In genomic region chr8:120178124-120178514, GRCm38 (mm10) we compare ENCODE assay signal across 10 mouse cellular contexts. TPM values are rescaled to one million over a fixed set of nuclear protein-coding genes. Genes with fewer than 3 reads are reported as not detected.
DNase-seq lines count a peak whose midpoint lies in the region; ATAC-seq and TF ChIP-seq lines count a peak whose summit lies in the region.
"Had no signal": no experiment of that assay in that cellular context is flagged by ENCODE, and none has a peak within 500 bp of the region (broad histone marks: within the 10 kb centered on the region; RNA-seq: fewer than 3 reads in every experiment).

No protein-coding gene starts in this region.

- H3K4me1 ChIP-seq in CH12.LX (ENCODE audit: control insufficient read depth in 1 of 2, insufficient read depth in 2 of 2), result peaks cover 12 to 48% of the 10 kb centered on the region in 2 experiments
- peaks cover 28% of the 10 kb centered on the region for H3K4me1 ChIP-seq in hindbrain, embryonic 11.5 days (replicated peaks; ENCODE audit: control insufficient read depth, insufficient read depth, low read length)
- H3K4me1 ChIP-seq in midbrain, embryonic 13.5 days (replicated peaks), result peaks cover 46% of the 10 kb centered on the region

- in situ Hi-C loops in CH12.LX (cut with MboI; ENCODE audit: low pct_ligation_motif_present, low pct_unique_long_range_greater_than_20kb, low sequenced_read_pairs), result no loop called here

- no peaks in the 10 kb centered on the region for H3K79me2 ChIP-seq in CH12.LX (replicated peaks; ENCODE audit: control insufficient read depth, extremely low read depth, insufficient read depth, poor library complexity, severe bottlenecking)

- H3K9ac ChIP-seq in CH12.LX (ENCODE audit: insufficient read depth, low read depth), result no peak overlapping the region
- no peak overlapping the region for H3K9ac ChIP-seq in hindbrain, embryonic 11.5 days (ENCODE audit: low read depth, low read length)
- peak overlapping the region; percentile 58 for H3K9ac ChIP-seq in midbrain, embryonic 13.5 days (replicated peaks)
- H3K9ac ChIP-seq: liver, embryonic 15.5 days had no signal

- dilution Hi-C loops in CH12.LX (cut with MboI; ENCODE audit: extremely low pct_ligation_motif_present, extremely low pct_unique_long_range_greater_than_20kb, low sequenced_read_pairs), result no loop called here

- TF ChIP-seq EP300 in CH12.LX (IDR thresholded peaks at IDR 0.05; ENCODE audit: low read length), result no peak

- H3K27me3 ChIP-seq in CH12.LX (replicated peaks), result peaks cover 43% of the 10 kb centered on the region
- peaks cover 11% of the 10 kb centered on the region for H3K27me3 ChIP-seq in hindbrain, embryonic 11.5 days (ENCODE audit: control insufficient read depth, insufficient read depth, low read length)
- peaks cover 30% of the 10 kb centered on the region for H3K27me3 ChIP-seq in midbrain, embryonic 13.5 days

- H3K4me2 ChIP-seq in CH12.LX (ENCODE audit: insufficient read depth, low read depth, poor library complexity, severe bottlenecking), result peak overlapping the region; percentile 66; the same call in 1 of the 2 replicates
- H3K4me2 ChIP-seq in hindbrain, embryonic 11.5 days (replicated peaks; ENCODE audit: low read depth, low read length), result peak overlapping the region; percentile 46
- peak overlapping the region; percentile 55 for H3K4me2 ChIP-seq in midbrain, embryonic 13.5 days (replicated peaks)
- H3K4me2 ChIP-seq: liver, embryonic 15.5 days had no signal

- no peak overlapping the region for H3K4me3 ChIP-seq in CH12.LX (replicated peaks in 1 of 3; ENCODE audit: low read depth in 2 of 3, low read length in 2 of 3, poor library complexity in 1 of 3)
- H3K4me3 ChIP-seq in hindbrain, embryonic 11.5 days (ENCODE audit: low read depth, low read length), result no peak overlapping the region
- H3K4me3 ChIP-seq in midbrain, embryonic 13.5 days (replicated peaks), result no peak overlapping the region
- H3K4me3 ChIP-seq: liver, embryonic 15.5 days had no signal

- H3K27ac ChIP-seq in CH12.LX (ENCODE audit: insufficient read depth, low read depth), result no peak overlapping the region
- peak overlapping the region; percentile 91 for H3K27ac ChIP-seq in hindbrain, embryonic 11.5 days (ENCODE audit: low read depth, low read length)
- H3K27ac ChIP-seq in midbrain, embryonic 13.5 days, result peak overlapping the region; percentile 93
- H3K27ac ChIP-seq: liver, embryonic 15.5 days had no signal

- WGBS in hindbrain, embryonic 11.5 days, result 3% methylated on average over 10 of the region's 10 CpGs
- 5% methylated on average over 10 of the region's 10 CpGs for WGBS in midbrain, embryonic 13.5 days

- no peak for ATAC-seq in hindbrain, embryonic 11.5 days (ENCODE audit: low FRiP score)
- no peak for ATAC-seq in midbrain, embryonic 13.5 days

- DNase-seq in embryo, embryonic 10 days (ENCODE audit: low spot score), result peak; percentile 35
- DNase-seq in embryo, embryonic 11 days, result no peak
- no peak for DNase-seq in CH12.LX (ENCODE audit: extremely low read depth)
- peak; percentile 34 for DNase-seq in hindbrain, embryonic 11.5 days (ENCODE audit: low spot score)
- DNase-seq in gastrocnemius, postnatal 4 days (ENCODE audit: low spot score in 2 of 2), result no peak
- DNase-seq in gastrocnemius, postnatal 25 days, result no peak
- DNase-seq in right cerebral cortex, postnatal 14 days, result no peak
- DNase-seq: gastrocnemius, postnatal 10 days had no signal

- no peak for TF ChIP-seq RAD21 in CH12.LX (IDR thresholded peaks at IDR 0.05; ENCODE audit: low read depth, low read length)

- TF ChIP-seq CTCF in CH12.LX (conservative IDR thresholded peaks at IDR 0.05 in 1 of 2, IDR thresholded peaks at IDR 0.05 in 1 of 2; ENCODE audit: low read depth in 2 of 2, low read length in 2 of 2), result no peak

- H3K9me3 ChIP-seq in CH12.LX (replicated peaks; ENCODE audit: low read length), result no peaks in the 10 kb centered on the region
- H3K9me3 ChIP-seq in hindbrain, embryonic 11.5 days (ENCODE audit: control insufficient read depth, low read length), result no peaks in the 10 kb centered on the region
- no peaks in the 10 kb centered on the region for H3K9me3 ChIP-seq in midbrain, embryonic 13.5 days
- H3K9me3 ChIP-seq: liver, embryonic 15.5 days had no signal

- TF ChIP-seq POLR2A in CH12.LX (IDR thresholded peaks at IDR 0.05; ENCODE audit: low read depth, low read length), result no peak

- no peaks in the 10 kb centered on the region for H3K36me3 ChIP-seq in CH12.LX (replicated peaks in 1 of 2; ENCODE audit: control insufficient read depth in 1 of 2, insufficient read depth in 1 of 2, low read length in 1 of 2)
- no peaks in the 10 kb centered on the region for H3K36me3 ChIP-seq in hindbrain, embryonic 11.5 days (ENCODE audit: control insufficient read depth, insufficient read depth, low read length)
- no peaks in the 10 kb centered on the region for H3K36me3 ChIP-seq in midbrain, embryonic 13.5 days
- H3K36me3 ChIP-seq: liver, embryonic 15.5 days had no signal

TF ChIP-seq in CH12.LX, 34 proteins besides CTCF, POLR2A, EP300 and RAD21:
- TF ChIP-seq ETS1 (conservative IDR thresholded peaks at IDR 0.05; ENCODE audit: low read depth, low read length) (no peak), KAT2A (IDR thresholded peaks at IDR 0.05; ENCODE audit: insufficient replicate concordance, low read length) (no peak), IRF4 (IDR thresholded peaks at IDR 0.05; ENCODE audit: low read depth, low read length) (no peak), ZMIZ1 (IDR thresholded peaks at IDR 0.05; ENCODE audit: low read depth, low read length) (no peak), MAX (IDR thresholded peaks at IDR 0.05; ENCODE audit: low read length) (no peak), MAZ (IDR thresholded peaks at IDR 0.05; ENCODE audit: low read depth, low read length) (no peak), POLR2AphosphoS2 (IDR thresholded peaks at IDR 0.05; ENCODE audit: low read depth, low read length) (no peak), USF2 (conservative IDR thresholded peaks at IDR 0.05; ENCODE audit: low read depth, low read length) (no peak), E2F4 (IDR thresholded peaks at IDR 0.05; ENCODE audit: insufficient replicate concordance, low read depth, low read length) (no peak), ZKSCAN1 (IDR thresholded peaks at IDR 0.05; ENCODE audit: borderline replicate concordance, low read depth, low read length) (no peak), SIN3A (IDR thresholded peaks at IDR 0.05; ENCODE audit: low read length) (no peak)

RNA-seq across cellular contexts. Expression of gene Fam92b, which starts 0.9 kb away (rescaled TPM):
- not detected in 2 replicates for total RNA-seq in CH12.LX (2012; rRNA removed)
- total RNA-seq in CH12.LX (2014; rRNA removed), result not detected in 2 replicates
- not detected in 2 replicates for polyA plus RNA-seq in CH12.LX (2012; ENCODE audit: insufficient read length, low read depth)
- polyA plus RNA-seq in hindbrain, embryonic 11.5 days (2014; fragmentation: Nextera tagmentation; extraction: Ambion mirVana), result 2.1 and 2.7 TPM in 2 replicates
- 2.3 and 2.4 TPM in 2 replicates for polyA plus RNA-seq in midbrain, embryonic 13.5 days (2015; fragmentation: Nextera tagmentation; extraction: Ambion mirVana)
- not detected for total RNA-seq in gastrocnemius, postnatal 4 days (2021)
- total RNA-seq in gastrocnemius, postnatal 25 days (2021), result not detected
- total RNA-seq: gastrocnemius, postnatal 10 days had no signal
- polyA plus RNA-seq: liver, embryonic 15.5 days had no signal

RNA-seq across cellular contexts. Expression of gene Gse1, which starts 50.1 kb away (rescaled TPM):
- 5.6 and 8.5 TPM in 2 replicates for total RNA-seq in CH12.LX (2012; rRNA removed)
- total RNA-seq in CH12.LX (2014; rRNA removed), result 0.96 and 1.3 TPM in 2 replicates
- 8.8 and 9.8 TPM in 2 replicates for polyA plus RNA-seq in CH12.LX (2012; ENCODE audit: insufficient read length, low read depth)
- polyA plus RNA-seq in hindbrain, embryonic 11.5 days (2014; fragmentation: Nextera tagmentation; extraction: Ambion mirVana), result 16.5 and 17.8 TPM in 2 replicates
- 22.3 and 22.5 TPM in 2 replicates for polyA plus RNA-seq in midbrain, embryonic 13.5 days (2015; fragmentation: Nextera tagmentation; extraction: Ambion mirVana)
- 10 to 100 TPM; 45.9 to 48.7 TPM for total RNA-seq in gastrocnemius, postnatal 4 days (2021)
- total RNA-seq in gastrocnemius, postnatal 25 days (2021), result 10 to 100 TPM; 23.1 to 27.1 TPM

Comparison
In these comparisons a context has a peak if more than half of its experiments do, and no peak if none do; other contexts are left out.
1. DNase-seq: peak in embryo, embryonic 10 days (single experiment) and hindbrain, embryonic 11.5 days (single experiment); none in embryo, embryonic 11 days (single experiment), CH12.LX (single experiment), gastrocnemius, postnatal 4 days (0 of 2), gastrocnemius, postnatal 25 days (single experiment) and right cerebral cortex, postnatal 14 days (single experiment).
2. Peak in every context shown above with its lines, with median percentiles within 50 percentile points of each other: H3K4me2 ChIP-seq.